ENCODE assay signal across 6 mouse cellular contexts in genomic region chr9:97525563-97525962, GRCm38 (mm10).
"Had no signal": no experiment of that assay in that cellular context is flagged by ENCODE, and none has a peak within 500 bp of the region (broad histone marks: within the 10 kb centered on the region; RNA-seq: fewer than 3 reads in every experiment).

No protein-coding gene starts in this region.

- DNase-seq: kidney, adult 18-20 months; kidney, postnatal 10 days; kidney, postnatal 4 days; lung, adult 2 months; lung, postnatal 10 days; thymus, postnatal 36 days had no signal
